Mouse (Mus musculus) adipocyte (in vitro differentiated cells): ENCODE results near the gene Plxnc1.

Source experiments
- DNase-seq: peaks from one replicate; pipeline ENCODE4 v3.0.0-alpha.2; 2016; ENCODE audit warnings: low spot score

Gene Plxnc1

GRCm38 (mm10) chr10:94818781-94819665 lies 125.6 kb downstream of the Plxnc1 start:
- DNase-seq: no peak

GRCm38 (mm10) chr10:94818127-94818526 lies 126.5 kb downstream of the Plxnc1 start:
- DNase-seq: no peak

- no peak for DNase-seq
Measured at GRCm38 (mm10) chr10:94811907-94812851, 132.5 kb downstream of the Plxnc1 start.

GRCm38 (mm10) chr10:94809946-94810472 lies 134.6 kb downstream of the Plxnc1 start:
- no peak for DNase-seq

- no peak for DNase-seq
Measured at GRCm38 (mm10) chr10:94808275-94808674, 136.4 kb downstream of the Plxnc1 start.

GRCm38 (mm10) chr10:94807323-94807722 lies 137.3 kb downstream of the Plxnc1 start:
- DNase-seq: no peak

- no peak for DNase-seq
Measured at GRCm38 (mm10) chr10:94804909-94805220, 139.8 kb downstream of the Plxnc1 start.

- no peak for DNase-seq
Measured at GRCm38 (mm10) chr10:94804029-94804908, 140.4 kb downstream of the Plxnc1 start.

- no peak for DNase-seq
Measured at GRCm38 (mm10) chr10:94800677-94801354, 143.8 kb downstream of the Plxnc1 start.

GRCm38 (mm10) chr10:94799485-94800239 lies 145.0 kb downstream of the Plxnc1 start:
- no peak for DNase-seq

- DNase-seq: no peak
Measured at GRCm38 (mm10) chr10:94798128-94798527, 146.5 kb downstream of the Plxnc1 start.

- DNase-seq: no peak
Measured at GRCm38 (mm10) chr10:94794666-94795244, 149.9 kb downstream of the Plxnc1 start.

GRCm38 (mm10) chr10:94793914-94794313 lies 150.7 kb downstream of the Plxnc1 start:
- DNase-seq: no peak

GRCm38 (mm10) chr10:94789205-94789604 lies 155.4 kb downstream of the Plxnc1 start:
- peak; percentile 85 for DNase-seq

GRCm38 (mm10) chr10:94780618-94781262 lies 163.9 kb downstream of the Plxnc1 start:
- DNase-seq: no peak

- DNase-seq: no peak
Measured at GRCm38 (mm10) chr10:94779319-94779718, 165.3 kb downstream of the Plxnc1 start.

- no peak for DNase-seq
Measured at GRCm38 (mm10) chr10:94777576-94777975, 167.1 kb downstream of the Plxnc1 start.

GRCm38 (mm10) chr10:94771496-94771895 lies 173.1 kb downstream of the Plxnc1 start:
- DNase-seq: peak; percentile 6

GRCm38 (mm10) chr10:94747011-94747410 lies 197.6 kb downstream of the Plxnc1 start:
- DNase-seq: no peak
